Mouse (Mus musculus): ENCODE data around the gene Gm20388. TPM values are rescaled to one million over a fixed set of nuclear protein-coding genes. Genes with fewer than 3 reads are reported as not detected.

Gene Gm20388
- total RNA-seq, 2 experiments from 2014 or later: 8.8 TPM

DNA sequence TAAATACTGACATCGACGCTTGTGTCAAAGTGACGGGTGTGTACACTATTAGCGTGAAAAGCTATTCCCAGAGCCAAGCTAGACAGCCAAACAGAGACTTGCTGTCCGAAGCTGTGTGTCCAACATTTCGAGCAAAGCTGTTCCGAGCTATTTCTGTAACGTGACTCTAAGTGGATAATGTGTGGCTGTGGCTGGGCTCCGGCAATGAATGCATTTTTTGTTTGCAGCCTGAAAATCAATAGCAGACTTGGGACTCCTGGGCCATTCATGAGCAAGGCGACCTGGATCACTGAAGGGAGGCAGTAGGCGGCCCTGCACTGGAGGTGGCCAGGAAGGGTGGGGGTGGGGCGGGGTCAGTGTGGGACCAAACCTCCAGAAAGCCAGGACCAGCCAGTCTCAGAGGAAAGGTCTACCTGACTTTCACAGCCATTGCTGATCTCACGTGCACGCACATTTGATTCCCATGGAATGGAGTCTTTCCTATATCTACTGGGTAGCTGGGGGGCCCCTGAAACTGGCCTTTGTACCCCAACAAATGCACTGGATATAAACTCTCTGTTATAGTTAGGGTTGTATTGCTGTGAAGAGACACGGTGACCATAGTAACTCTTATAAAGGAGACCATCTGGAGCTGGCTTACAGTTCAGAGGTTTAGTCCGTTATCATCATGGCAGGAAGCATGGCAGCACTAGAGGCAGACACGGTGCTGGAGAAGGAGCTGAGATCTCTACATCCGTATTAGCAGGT, 1415.7 kb downstream of the Gm20388 start:
- DNase-seq (ENCODE audit: extremely low spot score in 1 of 2, low spot score in 1 of 2): no peak

DNA sequence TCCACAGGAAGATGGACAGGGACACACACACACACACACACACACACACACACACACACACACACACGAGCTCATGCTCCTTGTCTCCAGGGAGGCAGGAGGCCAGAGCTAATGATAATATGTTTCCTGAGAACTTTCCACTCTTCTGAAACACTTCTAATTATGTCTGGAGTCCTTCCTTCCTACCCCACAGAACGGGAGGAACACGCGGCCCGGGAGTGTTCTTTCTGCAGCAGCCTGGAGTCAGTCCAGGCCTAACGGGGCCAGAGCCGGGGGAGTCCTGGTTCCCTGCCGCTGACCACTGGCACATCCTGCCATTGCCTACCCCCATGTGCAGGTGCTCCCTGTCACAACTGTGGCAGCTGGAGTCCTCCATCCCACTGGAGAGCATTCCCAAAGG, 1421.8 kb downstream of the Gm20388 start:
- no peak for DNase-seq (ENCODE audit: extremely low spot score in 1 of 2, low spot score in 1 of 2)

DNA sequence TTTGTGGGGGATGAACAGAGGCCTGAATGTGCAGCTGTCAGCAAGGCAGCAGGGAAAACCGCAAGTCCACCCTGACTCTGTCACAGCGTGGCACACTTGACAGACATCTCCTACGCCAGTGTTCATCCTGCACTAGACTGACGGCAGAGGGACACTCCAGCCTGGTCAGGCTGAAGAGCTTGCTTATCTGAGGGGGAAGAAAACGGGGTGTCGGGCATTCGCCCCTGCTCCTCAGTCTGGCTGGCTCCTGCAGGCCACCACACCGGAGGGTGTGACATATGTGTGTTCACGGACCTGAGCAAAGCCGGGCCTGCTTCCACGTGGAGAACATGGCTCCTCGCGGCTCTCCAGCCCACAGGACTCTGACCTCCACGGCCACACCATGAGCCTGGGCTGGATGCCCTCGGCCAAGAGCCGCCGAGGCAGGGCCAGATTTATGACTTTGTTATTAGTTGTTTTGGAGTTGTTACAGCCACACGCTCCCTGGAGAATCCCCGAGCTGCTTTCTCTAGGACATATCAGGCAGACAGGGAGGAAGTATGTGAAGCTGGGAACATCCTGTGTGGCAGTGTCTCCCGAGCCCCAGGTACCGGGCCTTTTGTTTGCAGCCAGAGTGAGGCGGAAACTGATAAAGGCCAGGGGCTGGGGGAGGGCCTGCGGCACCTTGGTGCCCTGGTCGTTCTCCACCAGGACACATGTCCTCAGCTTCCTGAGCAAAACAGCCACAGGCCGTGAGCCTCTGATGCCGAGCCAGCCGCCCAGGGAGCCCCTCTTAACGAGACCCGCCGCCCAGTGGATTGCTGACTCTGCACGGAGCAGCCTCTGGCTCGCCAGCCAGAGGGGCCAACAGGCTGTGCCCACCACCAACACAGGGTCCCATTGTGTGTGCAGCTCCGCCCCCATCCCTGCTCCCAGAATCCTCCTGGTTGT, 1424.1 kb downstream of the Gm20388 start:
- DNase-seq (ENCODE audit: extremely low spot score in 1 of 2, low spot score in 1 of 2): no peak

DNA sequence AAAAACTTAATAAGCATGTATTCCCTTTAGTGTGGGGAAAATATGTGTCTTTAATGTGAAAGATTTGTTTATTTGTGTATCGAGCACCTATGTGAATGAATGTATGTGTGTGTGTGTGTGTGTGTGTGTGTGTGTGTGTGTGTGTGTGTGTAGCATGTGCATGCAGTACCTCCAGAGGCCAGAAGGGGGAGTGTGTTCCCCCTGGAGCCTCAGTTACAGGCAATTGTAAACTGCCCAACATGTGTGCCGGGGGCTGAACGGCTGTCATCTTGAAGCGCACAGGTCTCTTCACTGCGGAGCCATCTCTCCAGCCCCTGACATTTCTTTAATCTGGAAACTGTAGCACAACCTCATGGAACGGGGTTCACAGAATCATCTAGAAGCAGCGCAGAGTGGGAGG, 1425.0 kb downstream of the Gm20388 start:
- no peak for DNase-seq (ENCODE audit: extremely low spot score in 1 of 2, low spot score in 1 of 2)

DNA sequence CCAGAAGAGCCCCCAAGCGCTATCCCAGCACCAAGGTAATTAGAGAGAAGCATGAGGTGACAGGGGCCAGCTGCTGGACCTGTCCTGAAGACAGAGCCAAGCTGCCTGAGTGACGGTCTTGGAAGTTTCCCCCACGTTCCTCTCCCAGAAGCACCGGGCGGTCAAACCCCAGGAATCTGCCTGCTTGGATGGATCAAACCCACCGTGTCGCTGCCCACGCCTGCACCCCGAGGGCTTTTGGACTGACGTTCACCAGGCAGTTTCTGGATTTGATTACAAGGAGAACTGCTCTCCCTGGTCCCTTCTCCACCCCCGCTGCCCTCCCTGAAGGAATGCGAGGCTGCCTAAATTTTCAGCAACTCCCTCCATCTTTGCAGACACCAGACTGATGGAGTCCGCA, 1432.3 kb downstream of the Gm20388 start:
- DNase-seq (ENCODE audit: extremely low spot score in 1 of 2, low spot score in 1 of 2): no peak

DNA sequence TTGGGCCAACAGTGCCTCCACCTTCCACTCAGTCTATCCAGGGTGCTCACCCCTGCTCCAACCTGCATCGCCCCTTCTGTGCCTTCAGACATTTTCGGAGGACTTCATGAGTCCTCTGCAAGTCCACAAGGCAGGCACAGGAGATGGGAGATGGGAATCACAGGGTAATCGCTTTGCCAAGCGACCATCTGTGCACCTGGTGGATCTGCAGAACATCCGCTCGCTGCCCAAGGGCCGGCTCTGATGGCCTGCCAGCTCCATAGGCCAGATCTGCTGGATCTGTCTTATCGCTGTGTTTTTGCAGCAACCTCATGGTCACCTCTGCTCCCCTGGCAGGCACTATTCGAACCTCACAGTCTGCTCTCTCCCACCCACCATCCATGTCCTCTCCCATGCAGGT, 1433.8 kb downstream of the Gm20388 start:
- DNase-seq (ENCODE audit: extremely low spot score in 1 of 2, low spot score in 1 of 2): no peak

DNA sequence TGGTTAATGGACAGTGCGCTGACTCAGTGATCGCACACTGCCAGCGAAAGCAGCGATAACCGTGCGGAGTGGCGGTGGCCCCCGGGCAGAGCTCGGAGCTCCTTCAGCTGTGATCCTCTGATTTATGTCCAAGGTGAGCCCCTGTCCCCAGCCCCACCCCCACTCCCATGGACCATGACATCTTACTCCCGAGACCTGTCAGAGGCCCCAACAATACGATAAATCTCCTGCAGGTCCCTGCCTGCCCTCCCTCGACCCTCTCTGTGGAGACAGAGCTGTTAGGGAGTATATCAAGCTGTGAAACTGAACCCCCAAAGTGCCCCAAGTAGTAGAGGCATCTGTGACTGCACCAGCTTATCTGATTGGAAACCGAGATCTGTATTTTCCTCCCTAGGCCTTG, 1435.5 kb downstream of the Gm20388 start:
- no peak for DNase-seq (ENCODE audit: extremely low spot score in 1 of 2, low spot score in 1 of 2)

DNA sequence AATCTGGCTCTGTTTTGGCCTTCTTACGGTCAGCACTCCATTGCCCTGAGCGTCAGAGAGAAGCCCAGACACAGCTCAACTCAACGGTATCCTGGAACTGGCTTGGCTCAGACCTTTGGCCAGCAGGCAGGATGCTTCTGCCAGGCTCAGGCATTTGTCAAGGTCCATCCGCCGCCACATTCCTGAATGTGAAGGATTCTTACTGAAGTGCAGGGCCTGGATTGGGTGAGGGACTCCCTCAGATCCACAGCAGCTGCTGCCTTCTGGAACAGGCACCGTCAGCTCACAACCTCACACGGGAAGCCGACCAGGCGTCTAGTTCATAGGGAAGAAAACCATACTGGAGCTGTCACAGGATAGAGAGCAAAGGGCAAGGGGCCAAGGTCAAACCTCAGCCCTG, 1436.2 kb downstream of the Gm20388 start:
- no peak for DNase-seq (ENCODE audit: extremely low spot score in 1 of 2, low spot score in 1 of 2)

DNA sequence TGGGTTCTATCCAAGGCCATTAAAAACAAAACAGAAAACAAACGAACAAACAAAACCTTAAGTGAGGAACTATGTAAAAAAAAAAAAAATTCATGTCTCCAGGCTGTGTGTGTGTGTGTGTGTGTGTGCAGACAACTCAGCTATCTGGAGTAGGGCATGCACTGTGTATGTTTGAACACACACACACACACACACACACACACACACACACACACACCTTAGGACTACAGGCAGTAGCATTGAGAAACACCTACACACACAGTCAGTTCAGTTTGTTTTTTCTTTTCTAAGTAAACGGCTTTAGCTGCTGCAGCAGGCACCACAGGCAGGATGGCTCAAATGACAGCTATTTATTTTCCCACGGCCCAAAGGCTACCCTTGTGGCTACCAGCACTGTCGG, 1438.4 kb downstream of the Gm20388 start:
- DNase-seq (ENCODE audit: extremely low spot score in 1 of 2, low spot score in 1 of 2): no peak

DNA sequence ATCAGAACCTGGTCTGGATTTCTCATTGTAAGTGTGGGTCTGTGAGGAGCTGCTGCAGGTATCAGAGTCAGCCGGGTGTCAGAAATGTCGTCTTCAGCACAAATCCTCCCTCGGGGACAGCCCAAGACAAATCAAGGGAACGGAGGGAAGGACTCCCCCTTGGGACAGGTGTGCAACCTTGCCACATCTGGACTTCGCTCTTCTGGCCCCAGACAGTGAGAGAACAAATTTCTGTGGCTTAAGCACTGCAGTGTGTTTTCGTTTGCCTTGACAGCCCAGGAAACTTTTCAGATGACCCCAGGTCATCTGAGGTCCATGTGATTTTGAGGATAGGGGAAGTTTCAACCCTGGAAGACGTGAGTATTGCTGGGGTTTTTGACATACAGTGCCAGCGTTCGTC, 1440.2 kb downstream of the Gm20388 start:
- DNase-seq (ENCODE audit: extremely low spot score in 1 of 2, low spot score in 1 of 2): no peak

DNA sequence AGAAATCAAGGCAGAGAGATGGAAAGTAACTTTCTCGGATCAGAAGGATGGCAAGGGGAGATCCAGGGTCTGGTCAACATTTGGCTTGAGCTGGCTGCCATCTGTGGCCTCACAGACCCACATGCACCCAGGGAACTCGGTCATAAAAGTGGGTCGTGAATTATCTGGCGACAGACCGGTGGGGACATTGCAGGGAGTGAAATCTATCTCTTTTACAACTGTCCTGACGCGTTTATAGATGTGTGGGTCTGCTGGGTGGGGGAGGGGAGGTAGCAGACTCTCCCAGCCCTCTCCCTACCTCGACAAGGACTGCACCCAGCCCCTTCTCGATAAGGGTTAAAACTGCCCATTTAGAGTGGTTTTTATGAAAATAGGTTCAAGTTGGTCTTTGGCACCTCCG, 1444.2 kb downstream of the Gm20388 start:
- no peak for DNase-seq (ENCODE audit: extremely low spot score in 1 of 2, low spot score in 1 of 2)

DNA sequence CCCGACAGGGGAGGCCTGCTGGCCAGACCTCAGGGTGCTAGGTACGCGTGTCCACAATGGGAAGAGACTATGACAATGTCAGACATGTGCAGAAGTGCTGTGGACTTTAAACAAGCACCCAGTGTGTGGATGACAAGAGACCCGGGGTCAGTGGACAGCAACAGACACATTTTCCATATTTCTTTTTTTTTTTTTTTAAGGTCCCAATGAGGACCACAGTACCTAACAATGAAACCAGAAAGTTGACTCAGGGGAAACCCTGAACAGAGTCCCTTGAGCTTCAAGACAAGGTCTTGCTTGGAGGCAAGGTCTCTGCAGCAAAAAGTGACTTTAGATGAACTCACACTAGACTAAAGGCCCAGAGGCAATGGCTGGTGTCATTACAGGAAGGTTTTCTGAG, 1446.8 kb downstream of the Gm20388 start:
- DNase-seq (ENCODE audit: extremely low spot score in 1 of 2, low spot score in 1 of 2): no peak

DNA sequence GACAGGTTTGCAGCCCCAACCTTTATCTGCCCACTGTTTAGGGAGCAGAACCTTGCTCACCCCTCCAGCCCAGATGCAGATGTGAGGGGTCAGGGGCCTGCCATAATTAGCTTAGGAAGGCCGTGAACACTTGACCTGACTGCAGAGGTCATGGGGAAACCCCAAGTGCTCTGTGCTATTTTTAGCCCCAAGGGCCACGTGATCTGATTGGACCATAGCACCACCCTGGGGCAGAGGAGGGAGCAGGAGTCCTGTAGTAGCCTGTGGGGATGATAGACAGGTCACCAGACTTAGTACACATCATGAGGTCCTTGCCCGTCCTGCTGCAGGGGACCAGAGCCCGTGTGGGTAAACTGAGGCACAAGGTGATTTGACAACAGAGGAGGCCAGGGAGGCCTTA, 1448.0 kb downstream of the Gm20388 start:
- DNase-seq (ENCODE audit: extremely low spot score in 1 of 2, low spot score in 1 of 2): no peak

DNA sequence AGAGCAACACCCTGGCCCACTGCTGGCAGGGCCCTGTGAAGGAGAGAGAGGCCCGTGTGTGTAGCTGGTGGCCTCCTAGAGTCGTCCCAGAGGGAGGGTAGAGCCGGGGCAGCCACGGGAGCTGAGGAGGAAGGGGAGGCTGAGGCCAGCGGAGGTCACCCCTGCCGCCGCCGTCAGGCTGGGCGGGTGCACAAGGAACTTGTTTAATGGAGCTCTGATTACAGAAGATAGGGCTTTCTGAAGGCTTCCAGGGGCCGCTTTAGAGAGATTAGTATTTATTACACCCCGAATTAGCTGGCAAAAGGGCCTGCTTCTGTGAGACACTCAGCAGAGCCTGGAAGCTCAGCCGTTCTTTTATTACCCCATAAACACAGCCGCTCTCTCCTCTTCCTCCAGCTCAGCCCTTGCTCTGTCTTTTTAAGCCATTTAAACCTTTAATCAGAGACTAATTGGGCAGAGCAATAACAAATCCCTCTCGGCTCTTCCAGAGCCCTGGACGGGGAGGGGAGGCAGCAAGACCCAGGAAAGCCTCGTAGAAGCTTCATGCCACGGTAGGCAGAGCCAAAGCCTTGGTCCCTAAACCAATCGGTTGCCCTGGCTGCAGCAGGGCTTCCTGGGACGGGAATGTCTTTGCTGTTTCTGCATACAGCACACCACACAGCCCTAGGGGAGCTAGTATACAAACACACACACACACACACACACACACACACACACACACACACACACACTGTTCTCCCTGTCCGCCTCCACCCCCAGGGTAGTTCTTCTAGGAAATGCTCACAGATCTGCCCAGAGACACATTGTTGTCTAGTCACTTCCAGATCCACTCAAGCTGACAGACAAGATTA, 1448.7 kb downstream of the Gm20388 start:
- DNase-seq (ENCODE audit: extremely low spot score in 1 of 2, low spot score in 1 of 2): no peak

DNA sequence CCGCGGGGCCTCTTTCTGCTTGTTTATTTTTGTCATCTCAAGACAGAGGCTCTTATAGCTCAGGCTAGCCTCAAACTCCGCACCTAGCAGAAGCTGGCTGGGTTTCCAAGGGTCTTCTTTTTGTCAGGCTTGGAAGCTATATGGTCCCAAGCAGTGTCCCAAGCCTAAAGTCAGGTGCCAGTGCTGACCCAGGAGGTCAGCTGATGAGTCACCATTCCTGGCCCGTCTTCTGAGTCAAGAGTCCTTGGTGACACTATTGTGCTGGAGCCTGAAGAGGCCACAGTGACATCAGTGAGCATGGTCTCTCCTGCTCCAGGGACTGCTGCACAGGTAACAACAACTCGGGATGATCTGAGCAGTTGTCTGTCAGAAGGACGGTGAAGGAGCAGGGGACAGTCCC, 1449.4 kb downstream of the Gm20388 start:
- no peak for DNase-seq (ENCODE audit: extremely low spot score in 1 of 2, low spot score in 1 of 2)

DNA sequence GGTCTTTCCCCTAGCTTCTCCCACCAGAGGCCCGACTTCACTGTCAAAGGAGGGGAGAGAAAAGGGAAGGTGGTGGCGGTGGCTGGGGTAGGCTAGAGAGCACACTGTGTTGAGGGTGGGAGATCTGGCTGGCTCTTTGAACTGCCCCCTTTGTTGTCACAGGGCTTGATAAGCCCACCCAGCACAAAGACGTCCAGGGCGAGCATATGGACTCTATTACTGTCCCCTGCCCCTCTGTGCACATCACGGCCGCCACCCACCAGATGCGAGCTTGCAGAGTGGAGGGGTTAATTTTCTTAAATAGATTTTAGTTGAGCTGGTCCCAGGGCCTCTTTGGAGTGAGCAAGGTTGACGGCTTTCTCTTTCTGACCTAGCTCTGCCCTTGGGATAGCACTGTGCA, 1450.5 kb downstream of the Gm20388 start:
- DNase-seq (ENCODE audit: extremely low spot score in 1 of 2, low spot score in 1 of 2): no peak

DNA sequence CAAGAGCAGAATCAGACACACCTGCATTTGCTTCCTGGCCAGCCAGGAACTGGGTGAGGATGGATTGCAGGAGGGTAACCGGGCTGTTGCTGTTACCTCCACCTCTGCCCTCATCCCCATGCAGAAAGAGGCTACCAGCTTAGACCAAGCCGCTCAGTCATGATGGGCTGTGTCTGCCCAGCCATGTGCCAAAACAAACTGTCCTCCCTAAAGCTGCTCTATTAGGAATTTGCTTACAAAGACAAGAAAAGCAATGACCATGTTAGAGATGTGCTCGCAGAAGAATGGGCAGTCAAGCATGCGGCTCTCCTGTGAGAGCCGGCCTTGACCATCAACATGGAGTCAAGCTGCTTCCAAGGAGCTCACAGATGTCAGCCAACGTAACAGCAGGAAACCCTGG, 1454.0 kb downstream of the Gm20388 start:
- no peak for DNase-seq (ENCODE audit: extremely low spot score in 1 of 2, low spot score in 1 of 2)

DNA sequence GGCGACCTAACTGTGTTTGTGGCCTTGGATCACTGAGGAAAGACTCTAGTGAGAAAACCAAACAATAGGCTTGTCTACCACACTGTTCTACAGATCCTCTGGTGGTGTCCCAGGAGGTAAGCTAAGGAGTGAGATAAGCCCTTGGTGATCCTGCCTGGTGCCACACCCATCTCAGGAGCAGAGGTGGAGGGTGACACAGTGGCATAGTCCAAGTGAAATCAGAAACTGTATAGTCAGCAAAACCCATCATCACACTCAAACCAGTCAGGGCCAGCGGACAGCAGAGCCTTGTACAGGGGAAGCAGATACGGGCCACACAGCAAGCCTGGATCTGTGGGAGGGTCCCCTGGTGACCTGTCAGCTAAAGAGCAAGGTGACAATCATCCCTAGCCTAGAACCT, 1454.5 kb downstream of the Gm20388 start:
- no peak for DNase-seq (ENCODE audit: extremely low spot score in 1 of 2, low spot score in 1 of 2)

DNA sequence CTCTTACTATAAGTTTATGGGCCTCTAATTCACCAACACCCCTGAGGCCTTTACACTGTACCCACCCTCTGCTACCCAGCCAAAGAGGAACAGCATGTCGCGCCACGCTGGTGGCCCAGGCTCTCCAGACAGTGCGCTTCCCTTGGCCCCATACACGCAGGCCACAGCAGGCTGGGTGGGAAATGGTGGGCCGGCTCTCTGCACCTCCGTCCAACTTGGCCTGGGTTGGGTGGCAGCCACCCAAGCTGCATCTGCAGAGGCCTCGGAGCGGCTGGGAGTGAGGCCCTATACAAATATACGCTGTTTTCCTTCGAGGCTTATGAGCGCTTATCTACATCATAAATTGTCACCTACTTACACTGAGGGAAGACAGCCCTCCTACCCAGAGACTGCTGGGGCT, 1456.0 kb downstream of the Gm20388 start:
- DNase-seq (ENCODE audit: extremely low spot score in 1 of 2, low spot score in 1 of 2): no peak

DNA sequence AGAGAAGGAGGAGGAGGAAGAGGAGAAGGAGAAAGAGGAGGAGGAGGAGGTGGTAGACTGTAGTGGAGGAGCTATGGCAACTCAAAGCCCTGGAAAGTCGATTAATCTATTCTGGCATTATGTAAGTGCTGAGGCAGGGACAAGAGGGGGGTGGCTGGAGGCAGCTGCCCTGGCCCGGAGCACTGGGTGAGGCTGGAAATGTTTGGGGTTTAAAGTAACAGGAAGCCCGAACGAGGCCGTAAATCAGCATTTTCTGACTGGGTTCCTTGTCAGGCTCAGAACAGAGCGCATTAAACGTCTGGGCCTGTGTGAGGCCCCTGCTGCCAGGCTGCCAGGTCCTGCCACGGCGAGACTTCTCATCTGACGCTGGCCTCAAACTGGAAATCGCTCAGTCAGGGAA, 1458.2 kb downstream of the Gm20388 start:
- no peak for DNase-seq (ENCODE audit: extremely low spot score in 1 of 2, low spot score in 1 of 2)

DNA sequence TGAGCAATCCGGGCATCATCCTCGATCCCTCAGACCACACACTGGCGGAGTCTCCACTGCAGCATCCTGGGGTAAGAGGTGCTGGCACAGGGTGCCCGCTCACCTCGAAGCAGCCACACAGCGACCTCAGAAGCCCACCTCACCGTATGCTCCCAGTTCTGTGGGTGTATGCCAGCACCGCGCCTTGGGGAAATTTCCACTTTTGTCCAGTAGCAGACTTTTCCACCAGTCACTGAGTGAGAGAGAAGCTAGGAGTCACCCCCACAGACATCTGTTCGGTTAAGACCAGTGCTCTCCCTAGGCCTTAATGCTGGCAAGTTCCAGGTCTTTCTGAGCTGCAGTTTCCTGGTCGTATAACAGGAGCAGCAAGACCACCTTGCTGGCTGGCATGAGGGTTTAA, 1458.7 kb downstream of the Gm20388 start:
- DNase-seq (ENCODE audit: extremely low spot score in 1 of 2, low spot score in 1 of 2): no peak
